Mouse (Mus musculus) stomach, postnatal 0 days (tissue): ENCODE measurements at regions not wholly inside any gene's neighbourhood (a gene's known extent, or its start where the extent isn't known, plus 50 kb on each side); places are given as distances from the start of the nearest gene placed in this dataset.

ENCODE experiments used
- CTCF ChIP-seq: IDR thresholded peaks from 2 replicates; pipeline ENCODE4 v1.5.1; 2016; ENCODE audit warnings: antibody characterized with exemption, low read depth, mild to moderate bottlenecking, moderate library complexity
- EP300 ChIP-seq: optimal IDR thresholded peaks from 2 replicates; pipeline ENCODE3; 2016; ENCODE audit warnings: antibody characterized with exemption

DNA sequence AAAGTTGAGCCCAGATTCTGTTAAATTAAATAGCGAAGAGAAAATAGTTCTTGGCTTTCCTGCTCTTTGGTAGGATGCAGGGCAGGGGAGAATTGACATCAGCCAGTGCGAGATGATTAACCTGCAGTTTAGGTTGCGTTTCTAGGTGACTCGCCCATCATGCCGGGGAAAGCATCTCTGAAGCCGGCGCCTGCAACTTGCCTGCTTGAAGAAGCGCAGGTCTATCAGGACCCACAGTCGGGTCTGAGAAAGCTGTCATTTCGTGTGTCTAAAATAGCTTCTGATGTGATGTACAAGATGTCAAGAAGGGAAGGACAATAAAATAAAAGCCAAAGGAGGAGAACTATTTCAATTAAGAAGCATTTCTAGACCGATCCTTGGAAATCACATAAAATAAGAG lies 68.6 kb downstream of the Rwdd3 start:
- TF ChIP-seq CTCF (no peak), EP300 (no peak)
